Mouse (Mus musculus): ENCODE data around the gene Setx. TPM values are rescaled to one million over a fixed set of nuclear protein-coding genes. Genes with fewer than 3 reads are reported as not detected.
A peak's percentile ranks its signal among the peaks of the same experiment; 100 is the strongest.

The Setx gene
- polyA plus RNA-seq, 1 experiment from 2014 or later: 4.9 TPM

DNA sequence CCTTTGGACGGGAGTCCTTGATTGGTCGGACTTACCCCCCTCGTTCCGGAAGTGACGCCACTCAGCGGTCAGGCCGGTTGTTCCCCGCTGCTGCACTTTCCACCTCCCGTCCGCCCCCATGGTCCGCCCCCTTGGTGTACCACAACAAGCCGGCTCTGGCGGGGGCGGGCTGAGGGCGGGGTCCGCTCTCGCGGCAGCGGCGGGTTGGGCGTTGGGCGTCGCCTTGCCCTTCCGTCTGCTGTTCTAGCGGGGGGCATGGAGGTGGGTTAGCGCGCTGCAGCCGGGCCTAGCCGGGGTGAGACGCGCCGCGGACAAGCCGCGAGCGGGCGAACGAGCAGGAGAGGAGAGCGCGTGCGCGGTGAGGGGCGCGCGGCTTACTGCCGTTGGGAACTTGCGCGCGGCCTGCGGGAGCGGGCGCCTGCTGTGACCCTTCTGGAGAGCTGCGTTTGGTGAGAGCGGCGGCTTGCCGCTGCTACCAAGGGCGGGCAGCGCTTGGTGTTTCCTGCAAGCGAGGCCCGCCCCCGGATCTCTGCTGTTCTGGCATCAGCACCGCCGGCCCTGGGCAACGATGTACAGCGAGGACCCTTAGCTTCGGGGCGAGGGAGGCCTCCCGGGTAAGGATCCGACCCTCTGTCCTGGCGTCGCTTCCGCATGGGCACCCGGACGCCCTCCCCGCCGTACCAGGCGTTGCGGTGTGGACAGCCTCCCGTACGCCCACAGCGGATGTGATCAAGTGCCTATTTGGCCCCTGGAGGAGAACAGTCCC is 1.1 kb downstream of the Setx start:
- WGBS: under 1% methylated on average over 81 of the region's 81 CpGs
- peaks cover 6% of the 10 kb centered on the region for H3K4me1 ChIP-seq (ENCODE audit: control insufficient read depth, insufficient read depth, low read length)
- peak; percentile 99 for ATAC-seq
- peak overlapping the region; percentile 92 for H3K9ac ChIP-seq (ENCODE audit: low read depth, low read length)
- no peaks in the 10 kb centered on the region for H3K27me3 ChIP-seq (replicated peaks; ENCODE audit: control insufficient read depth, insufficient read depth, low read length)
- H3K9me3 ChIP-seq (ENCODE audit: control insufficient read depth, low read length): no peaks in the 10 kb centered on the region
- H3K27ac ChIP-seq (ENCODE audit: low read length): peak overlapping the region; percentile 94
- H3K36me3 ChIP-seq (ENCODE audit: control insufficient read depth, insufficient read depth, low read length): peaks cover 4% of the 10 kb centered on the region; the same call in 1 of the 2 replicates
- peak overlapping the region; percentile 74 for H3K4me2 ChIP-seq (ENCODE audit: low read depth, low read length)
- H3K4me3 ChIP-seq (ENCODE audit: low read length): peak overlapping the region; percentile 86

DNA sequence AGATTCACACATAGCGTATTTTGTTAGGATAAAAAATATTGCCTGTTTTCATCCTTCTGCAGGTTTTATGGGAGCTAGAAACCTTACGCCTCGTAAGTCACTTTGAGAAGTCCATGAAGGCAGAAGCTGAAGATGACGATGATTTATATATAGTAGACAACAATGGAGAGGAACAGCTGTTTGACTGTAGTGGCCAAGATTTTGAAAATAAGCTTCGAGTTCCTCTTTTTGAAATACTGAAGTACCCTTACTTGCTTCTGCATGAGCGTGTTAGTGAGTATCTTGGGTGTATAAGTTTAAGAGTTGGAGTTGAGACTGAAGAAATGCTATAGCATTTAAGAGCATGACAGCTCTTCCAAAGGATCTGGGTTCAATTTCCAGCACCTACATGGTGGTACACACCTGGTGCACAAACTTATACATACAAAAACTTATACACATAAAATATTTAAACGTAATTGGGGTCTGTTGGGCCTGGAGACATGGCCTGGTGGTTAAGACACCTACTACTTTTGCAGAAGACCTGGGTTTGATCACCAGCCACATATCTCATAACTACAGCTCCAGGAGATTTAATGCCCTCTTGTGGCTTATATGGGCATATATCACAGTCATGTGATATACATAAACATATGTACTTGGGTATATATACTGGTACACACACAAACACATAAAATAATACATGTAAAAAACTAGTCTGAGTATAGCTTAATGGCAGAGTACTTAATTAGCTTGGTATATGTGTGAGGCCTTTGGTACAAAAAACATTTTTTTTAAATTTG is 6.3 kb downstream of the Setx start:
- Histone ChIP-seq H3K9me3 (ENCODE audit: control insufficient read depth, low read length) (no peaks in the 10 kb centered on the region), H3K27me3 (replicated peaks; ENCODE audit: control insufficient read depth, insufficient read depth, low read length) (no peaks in the 10 kb centered on the region), H3K36me3 (ENCODE audit: control insufficient read depth, insufficient read depth, low read length) (peaks cover 11% of the 10 kb centered on the region; the same call in 1 of the 2 replicates), H3K27ac (ENCODE audit: low read length) (no peak overlapping the region), H3K4me3 (ENCODE audit: low read length) (no peak overlapping the region), H3K4me2 (ENCODE audit: low read depth, low read length) (no peak overlapping the region), H3K4me1 (ENCODE audit: control insufficient read depth, insufficient read depth, low read length) (peaks cover 6% of the 10 kb centered on the region), H3K9ac (ENCODE audit: low read depth, low read length) (no peak overlapping the region)
- WGBS: 90% methylated on average over 7 of the region's 7 CpGs
- ATAC-seq: no peak

- Histone ChIP-seq H3K27me3 (replicated peaks; ENCODE audit: control insufficient read depth, insufficient read depth, low read length) (no peaks in the 10 kb centered on the region), H3K36me3 (ENCODE audit: control insufficient read depth, insufficient read depth, low read length) (peaks cover 6% of the 10 kb centered on the region; the same call in 1 of the 2 replicates), H3K4me1 (ENCODE audit: control insufficient read depth, insufficient read depth, low read length) (no peaks in the 10 kb centered on the region), H3K9me3 (ENCODE audit: control insufficient read depth, low read length) (no peaks in the 10 kb centered on the region), H3K4me2 (ENCODE audit: low read depth, low read length) (no peak overlapping the region), H3K27ac (ENCODE audit: low read length) (no peak overlapping the region), H3K9ac (ENCODE audit: low read depth, low read length) (no peak overlapping the region), H3K4me3 (ENCODE audit: low read length) (no peak overlapping the region)
- no peak for ATAC-seq
Measured at GRCm38 (mm10) chr2:29135161-29135560, 11.2 kb downstream of the Setx start.

DNA sequence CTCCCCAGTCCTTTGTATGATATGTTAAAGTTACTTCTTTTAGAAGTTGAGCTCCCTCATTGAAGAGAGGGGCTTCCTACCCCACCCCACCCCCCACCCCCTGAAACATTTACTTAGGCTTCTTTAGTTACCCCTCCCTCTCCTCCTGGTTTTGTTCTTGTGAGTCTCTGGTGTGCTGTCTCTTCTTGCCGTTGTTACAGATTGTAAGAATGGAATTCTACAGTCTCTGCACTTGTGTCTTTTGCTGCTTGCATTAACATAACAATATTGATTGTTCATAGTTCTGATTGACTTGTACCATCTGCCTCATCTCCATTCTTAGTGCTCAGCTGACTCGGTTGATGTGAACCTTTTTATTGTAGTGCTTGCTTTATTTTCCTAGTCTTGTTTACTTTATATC is 28.0 kb downstream of the Setx start:
- Histone ChIP-seq H3K27ac (ENCODE audit: low read length) (no peak overlapping the region), H3K36me3 (ENCODE audit: control insufficient read depth, insufficient read depth, low read length) (no peaks in the 10 kb centered on the region), H3K27me3 (replicated peaks; ENCODE audit: control insufficient read depth, insufficient read depth, low read length) (no peaks in the 10 kb centered on the region), H3K4me1 (ENCODE audit: control insufficient read depth, insufficient read depth, low read length) (no peaks in the 10 kb centered on the region), H3K9me3 (ENCODE audit: control insufficient read depth, low read length) (no peaks in the 10 kb centered on the region), H3K4me3 (ENCODE audit: low read length) (no peak overlapping the region), H3K4me2 (ENCODE audit: low read depth, low read length) (no peak overlapping the region), H3K9ac (ENCODE audit: low read depth, low read length) (no peak overlapping the region)
- no peak for ATAC-seq
- WGBS: 64% methylated on average over 2 of the region's 2 CpGs

- Histone ChIP-seq H3K27ac (ENCODE audit: low read length) (no peak overlapping the region), H3K9me3 (ENCODE audit: control insufficient read depth, low read length) (no peaks in the 10 kb centered on the region), H3K36me3 (ENCODE audit: control insufficient read depth, insufficient read depth, low read length) (peaks cover 3% of the 10 kb centered on the region; the same call in 1 of the 2 replicates), H3K4me1 (ENCODE audit: control insufficient read depth, insufficient read depth, low read length) (no peaks in the 10 kb centered on the region), H3K27me3 (replicated peaks; ENCODE audit: control insufficient read depth, insufficient read depth, low read length) (no peaks in the 10 kb centered on the region), H3K4me3 (ENCODE audit: low read length) (no peak overlapping the region), H3K9ac (ENCODE audit: low read depth, low read length) (no peak overlapping the region), H3K4me2 (ENCODE audit: low read depth, low read length) (no peak overlapping the region)
- WGBS: 94% methylated on average over 5 of the region's 5 CpGs
- ATAC-seq: no peak
Measured at GRCm38 (mm10) chr2:29168067-29168466, 44.1 kb downstream of the Setx start.

DNA sequence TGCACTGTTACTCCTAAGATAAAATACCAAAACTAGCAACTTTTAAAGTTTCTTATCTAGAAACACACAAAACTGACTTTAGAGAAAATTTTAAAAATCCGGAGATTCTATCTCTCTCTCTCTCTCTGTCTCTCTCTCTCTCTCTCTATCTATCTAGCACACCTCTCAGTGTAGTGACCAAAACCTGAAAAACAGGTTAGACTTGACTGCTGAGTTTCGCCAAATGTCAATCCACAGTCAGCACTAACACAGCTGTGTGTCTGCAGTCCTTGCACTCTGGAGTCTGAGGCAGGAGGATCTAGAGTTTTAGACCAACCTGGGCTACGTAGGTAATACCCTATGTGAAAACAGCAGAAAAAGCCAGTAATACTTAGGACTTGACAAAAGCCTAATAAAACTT is 50.9 kb downstream of the Setx start:
- WGBS: 66% methylated on average over 3 of the region's 3 CpGs
- ATAC-seq: peak; percentile 76; the same call in 1 of the 2 replicates
- peaks cover 8% of the 10 kb centered on the region; the same call in 1 of the 2 replicates for H3K36me3 ChIP-seq (ENCODE audit: control insufficient read depth, insufficient read depth, low read length)

GRCm38 (mm10) chr2:29179810-29180209 is 55.8 kb downstream of the Setx start:
- ATAC-seq: no peak
- H3K9ac ChIP-seq (ENCODE audit: low read depth, low read length): no peak overlapping the region
- WGBS: 88% methylated on average over 4 of the region's 4 CpGs

More for the DNA sequence above, 50.9 kb downstream of the Setx start:
- no peak overlapping the region for H3K4me3 ChIP-seq (ENCODE audit: low read length)
- no peaks in the 10 kb centered on the region for H3K9me3 ChIP-seq (ENCODE audit: control insufficient read depth, low read length)
- no peak overlapping the region for H3K4me2 ChIP-seq (ENCODE audit: low read depth, low read length)
- no peaks in the 10 kb centered on the region for H3K4me1 ChIP-seq (ENCODE audit: control insufficient read depth, insufficient read depth, low read length)
- no peak overlapping the region for H3K9ac ChIP-seq (ENCODE audit: low read depth, low read length)
- H3K27me3 ChIP-seq (replicated peaks; ENCODE audit: control insufficient read depth, insufficient read depth, low read length): no peaks in the 10 kb centered on the region
- H3K27ac ChIP-seq (ENCODE audit: low read length): no peak overlapping the region

DNA sequence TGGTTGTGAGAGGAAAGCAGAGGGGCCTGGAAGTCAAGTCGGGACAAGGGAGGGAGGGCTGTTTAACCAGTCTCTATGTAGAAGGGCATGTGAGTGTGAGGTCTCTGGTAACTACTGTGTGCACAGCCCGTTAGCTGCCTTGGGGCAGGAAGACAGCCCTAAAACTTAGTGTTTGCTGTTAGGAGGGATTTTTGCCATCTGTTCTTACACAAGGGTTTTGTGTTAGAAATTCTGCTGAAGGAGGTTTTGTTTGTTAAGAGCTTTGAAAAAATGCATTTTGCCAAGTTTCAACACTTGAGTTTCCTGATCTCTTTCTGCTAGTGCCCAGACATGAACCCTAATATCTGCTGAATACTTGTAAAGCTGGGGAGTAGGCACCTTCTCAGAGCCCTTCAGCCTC is 57.1 kb downstream of the Setx start:
- Histone ChIP-seq H3K27ac (ENCODE audit: low read length) (no peak overlapping the region), H3K9me3 (ENCODE audit: control insufficient read depth, low read length) (no peaks in the 10 kb centered on the region), H3K4me1 (ENCODE audit: control insufficient read depth, insufficient read depth, low read length) (no peaks in the 10 kb centered on the region), H3K27me3 (replicated peaks; ENCODE audit: control insufficient read depth, insufficient read depth, low read length) (no peaks in the 10 kb centered on the region), H3K9ac (ENCODE audit: low read depth, low read length) (no peak overlapping the region), H3K4me2 (ENCODE audit: low read depth, low read length) (no peak overlapping the region), H3K36me3 (ENCODE audit: control insufficient read depth, insufficient read depth, low read length) (peaks cover 8% of the 10 kb centered on the region; the same call in 1 of the 2 replicates), H3K4me3 (ENCODE audit: low read length) (no peak overlapping the region)
- ATAC-seq: no peak
- 78% methylated on average over 2 of the region's 2 CpGs for WGBS

More at GRCm38 (mm10) chr2:29179810-29180209, 55.8 kb downstream of the Setx start:
- Histone ChIP-seq H3K4me3 (ENCODE audit: low read length) (no peak overlapping the region), H3K4me2 (ENCODE audit: low read depth, low read length) (no peak overlapping the region), H3K4me1 (ENCODE audit: control insufficient read depth, insufficient read depth, low read length) (no peaks in the 10 kb centered on the region), H3K36me3 (ENCODE audit: control insufficient read depth, insufficient read depth, low read length) (peaks cover 8% of the 10 kb centered on the region; the same call in 1 of the 2 replicates), H3K9me3 (ENCODE audit: control insufficient read depth, low read length) (no peaks in the 10 kb centered on the region), H3K27ac (ENCODE audit: low read length) (no peak overlapping the region), H3K27me3 (replicated peaks; ENCODE audit: control insufficient read depth, insufficient read depth, low read length) (no peaks in the 10 kb centered on the region)

DNA sequence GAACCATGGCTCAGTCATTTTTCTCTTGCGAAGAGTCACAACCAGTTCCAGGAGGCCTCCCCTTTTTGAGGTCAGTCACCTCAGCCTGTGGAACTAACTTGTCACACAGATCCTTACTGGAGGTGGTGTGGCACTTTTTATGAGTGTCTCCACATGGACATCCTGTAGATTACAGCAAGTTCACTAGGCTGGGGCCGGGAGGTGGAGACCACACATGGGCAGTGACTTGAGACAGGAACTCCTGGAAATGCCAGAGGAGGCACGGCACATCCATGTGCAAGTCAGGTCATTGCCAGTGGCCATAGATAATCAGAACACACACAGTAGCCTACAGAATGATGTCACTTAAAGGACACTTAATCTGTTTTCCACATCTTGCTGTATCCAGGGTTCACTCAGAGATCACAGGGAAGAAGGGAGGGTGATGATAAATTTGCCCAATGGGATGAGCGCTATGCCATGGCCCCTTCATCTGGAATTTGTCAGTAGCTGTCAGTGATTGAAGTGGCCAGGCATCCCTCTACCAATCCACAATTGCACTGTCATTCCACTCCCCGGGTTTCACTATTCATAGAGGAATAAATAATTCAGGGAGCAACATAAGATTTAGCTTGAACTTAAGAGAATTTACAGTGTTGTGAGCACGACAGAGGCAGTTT is 59.4 kb downstream of the Setx start:
- no peak overlapping the region for H3K27ac ChIP-seq (ENCODE audit: low read length)
- H3K27me3 ChIP-seq (replicated peaks; ENCODE audit: control insufficient read depth, insufficient read depth, low read length): no peaks in the 10 kb centered on the region
- no peak for ATAC-seq
- H3K4me3 ChIP-seq (ENCODE audit: low read length): no peak overlapping the region
- H3K9ac ChIP-seq (ENCODE audit: low read depth, low read length): no peak overlapping the region
- peaks cover 6% of the 10 kb centered on the region; the same call in 1 of the 2 replicates for H3K36me3 ChIP-seq (ENCODE audit: control insufficient read depth, insufficient read depth, low read length)
- 49% methylated on average over 6 of the region's 6 CpGs for WGBS
- no peak overlapping the region for H3K4me2 ChIP-seq (ENCODE audit: low read depth, low read length)
- no peaks in the 10 kb centered on the region for H3K4me1 ChIP-seq (ENCODE audit: control insufficient read depth, insufficient read depth, low read length)
- no peaks in the 10 kb centered on the region for H3K9me3 ChIP-seq (ENCODE audit: control insufficient read depth, low read length)

All from intestine, embryonic 16.5 days (tissue).